Mouse (Mus musculus) G1E (cell line): Measurements from ENCODE around the gene Krtap5-4.
"Not testable (repeated sequence)": the region's sequence is repeated elsewhere in the genome, so short reads cannot be mapped to it uniquely, and the experiment has no call there.

Experiments
- CTCF ChIP-seq: IDR thresholded peaks from 2 replicates; pipeline ENCODE4 v1.5.1; 2012; ENCODE audit warnings: low read depth, low read length, inconsistent platforms, mixed read lengths
- GATA1 ChIP-seq: IDR thresholded peaks from 2 replicates; pipeline ENCODE4 v1.6.1; 2012; ENCODE audit warnings: borderline replicate concordance, low read length, inconsistent platforms, mixed read lengths
- POLR2AphosphoS5 ChIP-seq: IDR thresholded peaks from 2 replicates; pipeline ENCODE4 v1.6.1; 2012; ENCODE audit warnings: low read depth, low read length, inconsistent platforms; ENCODE audit not compliant: insufficient replicate concordance
- TAL1 ChIP-seq: conservative IDR thresholded peaks from 2 replicates; pipeline ENCODE4 v1.6.1; 2012; ENCODE audit warnings: low read depth, low read length, inconsistent platforms, mixed read lengths

- not testable (repeated sequence) for TF ChIP-seq TAL1, CTCF, GATA1, POLR2AphosphoS5
Observed at GRCm38 (mm10) chr7:142285910-142286612, 17.3 kb upstream of the Krtap5-4 start.
